Mouse (Mus musculus) heart, postnatal 0 days (tissue): ENCODE results near the gene Tulp4.

ENCODE experiments used
- CTCF ChIP-seq: IDR thresholded peaks from 2 replicates; pipeline ENCODE4 v1.5.1; 2016; ENCODE audit warnings: antibody characterized with exemption, control low read depth, low read depth
- EP300 ChIP-seq: IDR thresholded peaks from 2 replicates; pipeline ENCODE4 v1.6.1; 2016; ENCODE audit warnings: antibody characterized with exemption, low read depth

- no peak for TF ChIP-seq EP300
- no peak for TF ChIP-seq CTCF
These were observed 91.3 kb downstream of the Tulp4 start for GRCm38 (mm10) chr17:6197491-6197890.
